Mouse (Mus musculus) C2C12 (cell line): ENCODE measurements around the gene Commd7. TPM values are rescaled to one million over a fixed set of nuclear protein-coding genes. Genes with fewer than 3 reads are reported as not detected.
"Not testable (repeated sequence)": the region's sequence is repeated elsewhere in the genome, so short reads cannot be mapped to it uniquely, and the experiment has no call there.

Experiments
- H3K27me3 ChIP-seq: one replicate; pipeline ENCODE4 v1.6.1; 2011; ENCODE audit not compliant: control insufficient read depth, insufficient read depth, insufficient read length
- H3K36me3 ChIP-seq: one replicate; pipeline ENCODE4 v1.6.1; 2011; ENCODE audit not compliant: control insufficient read depth, insufficient read depth
- H3K4me3 ChIP-seq: one replicate; pipeline ENCODE4 v1.5.1; 2011; ENCODE audit warnings: mild to moderate bottlenecking, control low read depth; ENCODE audit not compliant: poor library complexity, insufficient read depth, severe bottlenecking
- H3K79me2 ChIP-seq: one replicate; pipeline ENCODE4 v1.6.1; 2011; ENCODE audit not compliant: control insufficient read depth, insufficient read depth
- H3K79me3 ChIP-seq: one replicate; pipeline ENCODE4 v1.6.1; 2011; ENCODE audit warnings: low read depth, control low read depth
- H3ac ChIP-seq: one replicate; pipeline ENCODE3; 2011; ENCODE audit warnings: low read depth; ENCODE audit not compliant: control insufficient read depth, insufficient read length
- CEBPB ChIP-seq: IDR thresholded peaks from one replicate; pipeline ENCODE4 v1.6.1; 2011; ENCODE audit warnings: low read depth, mild to moderate bottlenecking, control low read depth, moderate library complexity
- CTCF ChIP-seq: IDR thresholded peaks from one replicate; pipeline ENCODE4 v1.5.1; 2011; ENCODE audit not compliant: control insufficient read depth, insufficient read depth, insufficient read length
- FOSL1 ChIP-seq: IDR thresholded peaks from one replicate; pipeline ENCODE4 v1.8.0; 2011; ENCODE audit warnings: mild to moderate bottlenecking, low read length; ENCODE audit not compliant: poor library complexity, insufficient read depth, severe bottlenecking
- MAX ChIP-seq: IDR thresholded peaks from one replicate; pipeline ENCODE4 v1.6.1; 2011; ENCODE audit warnings: mild to moderate bottlenecking, control low read depth
- MYOD1 ChIP-seq: IDR thresholded peaks from one replicate; pipeline ENCODE4 v1.6.1; 2011; ENCODE audit warnings: low read depth; ENCODE audit not compliant: control insufficient read depth, insufficient read length
- MYOG ChIP-seq: IDR thresholded peaks from one replicate; pipeline ENCODE4 v1.6.1; 2011; ENCODE audit not compliant: control insufficient read depth, insufficient read length; ENCODE audit errors: extremely low read depth
- USF1 ChIP-seq: IDR thresholded peaks from one replicate; pipeline ENCODE4 v1.6.1; 2011; ENCODE audit warnings: low read depth, mild to moderate bottlenecking, control low read depth, moderate library complexity
- long read RNA-seq, 2 experiments: library from polyadenylated mRNA; unstranded; transcript quantifications; one replicate each; pipeline ENCODE4 v2.0.0; 2019 to 2020
- polyA plus RNA-seq: library from polyadenylated mRNA; unstranded; fragments of >200 nt; fragmentation: generic; extraction: Trizol; gene quantifications from one replicate; pipeline ENCODE4 v1.2.1, GENCODE M21; 2012; ENCODE audit warnings: missing spikeins

Commd7 gene
- polyA plus RNA-seq, result 26.7 TPM
- long read RNA-seq, experiment 1, transcript Commd7-201 (9 exons, 3,210 nt), result major isoform, 52 of 60 reads
- long read RNA-seq, experiment 1, partial matches to known transcripts, result 1 of 60 reads
- long read RNA-seq, experiment 1, other reads (novel, unspliced or antisense), result 6 of 60 reads
- long read RNA-seq, experiment 2, transcript Commd7-202 (10 exons, 1,343 nt), result minor isoform, 8 of 81 reads
- long read RNA-seq, experiment 2, transcript Commd7-201 (9 exons, 3,210 nt), result major isoform, 68 of 81 reads
- long read RNA-seq, experiment 2, partial matches to known transcripts, result 1 of 81 reads
- long read RNA-seq, experiment 2, other reads (novel, unspliced or antisense), result 4 of 81 reads

- Histone ChIP-seq H3ac (peak within 1 kb of the TSS; percentile 51), H3K27me3 (no peaks in the 10 kb centered on the region), H3K36me3 (peaks cover 13% of the 10 kb centered on the region), H3K4me3 (peak within 1 kb of the TSS; percentile 83), H3K79me3 (peaks cover 8% of the 10 kb centered on the region), H3K79me2 (peaks cover 32% of the 10 kb centered on the region)
- TF ChIP-seq CEBPB (no peak), USF1 (no peak), CTCF (no peak), MYOD1 (no peak), MAX (peak; percentile 53), MYOG (no peak), FOSL1 (no peak)
Observed at GRCm38 (mm10) chr2:153631976-153632870, at the start of gene Commd7. TSS of gene Commd7 (minus strand) at chr2:153632781.

GRCm38 (mm10) chr2:153679959-153680358 lies 47.4 kb upstream of the Commd7 start:
- Histone ChIP-seq H3K36me3 (peaks cover 3% of the 10 kb centered on the region), H3K79me2 (no peaks in the 10 kb centered on the region), H3K79me3 (no peaks in the 10 kb centered on the region), H3ac (no peak overlapping the region), H3K27me3 (no peaks in the 10 kb centered on the region), H3K4me3 (no peak overlapping the region)
- TF ChIP-seq FOSL1, result no peak
- no peak for TF ChIP-seq CEBPB
- no peak for TF ChIP-seq USF1
- TF ChIP-seq MYOD1, result no peak
- no peak for TF ChIP-seq CTCF
- TF ChIP-seq MYOG, result no peak
- TF ChIP-seq MAX, result no peak

- peaks cover 3% of the 10 kb centered on the region for H3K36me3 ChIP-seq
Observed at GRCm38 (mm10) chr2:153677550-153677949, 45.0 kb upstream of the Commd7 start.

GRCm38 (mm10) chr2:153676944-153677343 lies 44.4 kb upstream of the Commd7 start:
- no peak overlapping the region for H3K4me3 ChIP-seq
- no peak for TF ChIP-seq CEBPB
- TF ChIP-seq USF1, result no peak
- no peak for TF ChIP-seq MYOG
- TF ChIP-seq MYOD1, result no peak
- TF ChIP-seq FOSL1, result no peak
- TF ChIP-seq MAX, result no peak
- TF ChIP-seq CTCF, result no peak
- peaks cover 3% of the 10 kb centered on the region for H3K36me3 ChIP-seq
- no peaks in the 10 kb centered on the region for H3K79me3 ChIP-seq
- no peaks in the 10 kb centered on the region for H3K79me2 ChIP-seq
- H3ac ChIP-seq, result no peak overlapping the region
- H3K27me3 ChIP-seq, result no peaks in the 10 kb centered on the region

More at GRCm38 (mm10) chr2:153677550-153677949, 45.0 kb upstream of the Commd7 start:
- Histone ChIP-seq H3K4me3 (no peak overlapping the region), H3ac (no peak overlapping the region), H3K79me2 (no peaks in the 10 kb centered on the region), H3K79me3 (no peaks in the 10 kb centered on the region), H3K27me3 (no peaks in the 10 kb centered on the region)
- no peak for TF ChIP-seq USF1
- TF ChIP-seq MAX, result no peak
- no peak for TF ChIP-seq CEBPB
- no peak for TF ChIP-seq MYOD1
- no peak for TF ChIP-seq MYOG
- no peak for TF ChIP-seq CTCF
- TF ChIP-seq FOSL1, result no peak

GRCm38 (mm10) chr2:153675364-153675763 lies 42.8 kb upstream of the Commd7 start:
- H3ac ChIP-seq, H3K79me3 ChIP-seq, H3K4me3 ChIP-seq, H3K79me2 ChIP-seq, H3K27me3 ChIP-seq, H3K36me3 ChIP-seq: not testable (repeated sequence)
